Mouse (Mus musculus) C2C12 (cell line): ENCODE data around the gene Kcnip1.

Experiments used
- CEBPB ChIP-seq: IDR thresholded peaks from one replicate; pipeline ENCODE4 v1.6.1; 2011; ENCODE audit warnings: low read depth, mild to moderate bottlenecking, control low read depth, moderate library complexity
- CTCF ChIP-seq: IDR thresholded peaks from one replicate; pipeline ENCODE4 v1.5.1; 2011; ENCODE audit not compliant: control insufficient read depth, insufficient read depth, insufficient read length
- MAX ChIP-seq: IDR thresholded peaks from one replicate; pipeline ENCODE4 v1.6.1; 2011; ENCODE audit warnings: mild to moderate bottlenecking, control low read depth
- MYOD1 ChIP-seq: IDR thresholded peaks from one replicate; pipeline ENCODE4 v1.6.1; 2011; ENCODE audit warnings: low read depth; ENCODE audit not compliant: control insufficient read depth, insufficient read length
- USF1 ChIP-seq: IDR thresholded peaks from one replicate; pipeline ENCODE4 v1.6.1; 2011; ENCODE audit warnings: low read depth, mild to moderate bottlenecking, control low read depth, moderate library complexity

GRCm38 (mm10) chr11:34029658-34030057 lies 36.7 kb upstream of the Kcnip1 start:
- TF ChIP-seq MAX = no peak
- no peak for TF ChIP-seq CTCF
- TF ChIP-seq CEBPB = no peak
- no peak for TF ChIP-seq MYOD1
- no peak for TF ChIP-seq USF1
